Mouse (Mus musculus) neutrophil, adult 65 days (primary cell): ENCODE results near the gene Mfsd4b1. TPM values are rescaled to one million over a fixed set of nuclear protein-coding genes. Genes with fewer than 3 reads are reported as not detected.

ENCODE experiments used
- total RNA-seq: library from RNA; stranded (reverse); gene quantifications from 2 replicates; pipeline ENCODE4 v1.2.4, GENCODE M21; 2023

The Mfsd4b1 gene
- total RNA-seq: not detected in 2 replicates

GRCm38 (mm10) chr10:40024554-40025428 lies at the start of gene Mfsd4b1:
Mfsd4b1 (minus strand) TSS chr10:40025268.

GRCm38 (mm10) chr10:39986466-39986865 lies 38.6 kb downstream of the Mfsd4b1 start, which contains the start of gene Mfsd4b5:
Mfsd4b5 (minus strand) TSS chr10:39986646.

GRCm38 (mm10) chr10:39959761-39960440 lies 65.2 kb downstream of the Mfsd4b1 start, which contains the start of gene Mfsd4b3:
Mfsd4b3 (minus strand) TSS chr10:39960153.

Other genes with a start within 250 kb of the Mfsd4b1 start
- 0.88 and 1.1 TPM in 2 replicates for gene Mfsd4b4, start 126.0 kb downstream of the Mfsd4b1 start, total RNA-seq
- gene Mfsd4b2, start 98.3 kb downstream of the Mfsd4b1 start, total RNA-seq: not detected in 2 replicates
- 0.35 and 0.82 TPM in 2 replicates for gene Mfsd4b3, start 65.1 kb downstream of the Mfsd4b1 start, total RNA-seq
- 0.61 and 1.1 TPM in 2 replicates for gene Mfsd4b5, start 38.6 kb downstream of the Mfsd4b1 start, total RNA-seq
- gene Slc16a10, start 117.0 kb upstream of the Mfsd4b1 start, total RNA-seq: 13.6 and 17.1 TPM in 2 replicates
- 5.0 and 6.6 TPM in 2 replicates for gene Rpf2, start 221.8 kb upstream of the Mfsd4b1 start, total RNA-seq
- 7.7 and 10.2 TPM in 2 replicates for gene Gtf3c6, start 232.8 kb upstream of the Mfsd4b1 start, total RNA-seq